Mouse (Mus musculus): ENCODE measurements around the gene Wfdc6b.
"Not testable (repeated sequence)": the region's sequence is repeated elsewhere in the genome, so short reads cannot be mapped to it uniquely, and the experiment has no call there.

Wfdc6b gene

GRCm38 (mm10) chr2:164613471-164613870 lies at the start of gene Wfdc6b, which contains the start of gene Wfdc8:
Wfdc6b (plus strand) TSS chr2:164613522.
Wfdc8 (minus strand) TSS chr2:164613626.
- not testable (repeated sequence) for DNase-seq (ENCODE audit: low read depth, low spot score)

DNA sequence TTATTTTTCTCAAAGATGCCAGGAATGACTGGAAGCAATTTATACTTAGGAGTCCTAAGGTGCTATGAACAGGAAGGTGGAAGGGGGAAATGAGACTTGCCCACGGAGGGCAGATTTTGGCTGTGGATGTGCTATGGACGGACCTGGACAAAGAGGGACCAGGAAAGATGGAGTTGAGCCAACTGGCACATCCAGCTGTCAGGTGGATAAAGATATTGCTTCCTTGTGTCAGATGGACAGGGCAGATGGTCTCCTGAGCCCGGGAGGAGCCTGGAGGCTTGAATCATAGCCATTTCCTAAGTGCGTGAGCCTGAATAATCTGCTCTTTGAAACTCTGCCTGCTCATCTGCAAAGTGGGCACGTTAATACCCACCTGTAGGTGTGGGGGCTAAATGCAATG lies 49.0 kb upstream of the Wfdc6b start:
- DNase-seq (ENCODE audit: low read depth, low spot score), result no peak

DNA sequence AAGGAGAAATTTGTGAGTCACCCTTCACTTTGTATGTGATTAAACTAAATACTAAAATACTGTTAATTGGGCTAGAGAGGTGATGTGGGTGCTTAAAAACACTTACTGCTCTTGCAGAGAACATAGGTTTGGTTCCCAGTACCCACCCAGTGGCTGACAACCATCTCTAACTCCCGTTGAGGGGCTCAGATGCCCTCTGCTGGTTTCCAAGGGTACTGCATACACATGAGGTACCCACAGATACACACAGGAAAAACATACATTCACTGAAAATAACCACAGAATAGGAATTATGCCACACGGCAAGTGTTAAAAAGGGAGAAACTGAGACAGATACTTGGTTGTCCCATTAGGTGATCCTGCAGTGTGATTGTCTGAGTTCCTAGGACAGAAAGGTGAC lies 46.3 kb upstream of the Wfdc6b start:
- DNase-seq (ENCODE audit: low read depth, low spot score), result no peak

DNA sequence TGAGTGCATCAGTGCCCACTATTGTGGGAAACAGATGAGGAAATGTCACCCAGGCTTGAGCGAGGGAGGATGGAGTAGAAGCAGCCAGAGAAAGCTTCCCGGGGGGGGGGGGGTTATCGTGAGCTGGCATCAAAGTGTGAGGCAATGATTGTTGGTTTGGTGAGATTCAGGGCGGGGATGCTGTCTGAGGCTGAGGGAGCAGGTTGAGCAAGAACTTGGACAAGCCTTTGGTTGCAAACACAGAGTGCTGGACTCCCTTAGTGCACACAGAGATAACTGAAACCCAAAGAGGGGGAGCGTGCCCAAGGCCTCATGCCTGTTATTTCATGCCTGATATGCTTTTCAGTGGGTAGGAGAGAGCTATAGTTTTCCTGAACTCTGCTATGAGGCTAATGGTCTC lies 45.9 kb upstream of the Wfdc6b start:
- DNase-seq (ENCODE audit: low read depth, low spot score), result no peak

DNA sequence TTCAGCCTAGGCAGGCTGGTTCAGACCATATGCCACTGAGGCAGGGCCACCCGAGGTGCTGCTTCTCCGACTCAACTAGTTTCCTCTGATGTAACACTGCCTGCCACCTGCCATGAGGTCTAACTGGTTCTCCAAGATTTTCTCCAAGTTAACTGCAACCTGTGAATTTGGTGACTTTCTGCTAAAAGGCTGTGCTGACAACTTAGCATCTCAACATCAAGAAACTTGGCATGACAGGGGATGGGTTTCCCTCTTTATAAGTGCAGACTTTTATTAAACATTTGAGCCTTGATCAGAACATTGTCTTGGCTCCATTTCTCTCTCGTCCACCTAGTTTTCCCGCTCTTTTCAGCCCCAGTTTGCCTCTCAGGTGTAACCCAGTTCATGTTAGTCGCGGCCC lies 40.0 kb upstream of the Wfdc6b start, which contains the start of gene Spint3:
Gene Spint3, minus strand, starts transcription at position 101 of the 400 bp plus-strand sequence.
- DNase-seq (ENCODE audit: low read depth, low spot score), result not testable (repeated sequence)

DNA sequence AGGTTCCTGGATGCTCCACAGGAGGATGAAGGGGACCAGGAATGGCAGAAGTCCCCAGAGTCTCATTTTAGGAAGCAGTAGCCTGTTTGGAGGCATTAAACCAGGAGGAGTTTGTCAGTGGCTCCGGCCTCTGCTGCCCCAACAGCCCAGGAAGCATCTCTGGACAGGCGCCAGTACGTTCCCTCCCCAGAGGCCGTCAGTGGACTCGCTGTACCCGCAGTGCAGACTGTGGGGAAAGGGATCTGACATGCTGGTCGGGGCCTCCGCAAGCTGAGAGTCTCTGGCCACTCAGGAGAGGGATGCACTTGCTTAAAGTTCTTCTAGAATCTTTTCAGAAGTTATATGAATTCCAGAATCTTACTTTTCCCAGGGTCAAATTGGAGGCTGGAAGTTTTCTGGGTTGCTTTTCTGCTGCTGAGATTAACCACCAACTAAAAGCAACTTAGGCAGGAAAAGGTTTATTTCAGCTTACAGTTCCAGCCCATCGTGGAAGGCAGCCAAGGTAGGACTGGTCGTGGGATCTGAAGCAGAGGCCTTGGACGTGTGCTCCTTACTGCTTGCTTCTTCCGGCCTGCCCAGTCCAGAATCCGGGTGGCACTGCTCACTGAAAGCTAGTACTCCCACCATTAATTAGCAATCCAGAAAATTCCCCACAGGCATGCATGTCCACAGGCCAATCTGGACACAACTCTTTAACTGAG lies 28.1 kb upstream of the Wfdc6b start, which contains the start of gene Wfdc6a:
Gene Wfdc6a, minus strand, starts transcription at position 423 of the 701 bp plus-strand sequence.
- DNase-seq (ENCODE audit: low read depth, low spot score), result not testable (repeated sequence)

DNA sequence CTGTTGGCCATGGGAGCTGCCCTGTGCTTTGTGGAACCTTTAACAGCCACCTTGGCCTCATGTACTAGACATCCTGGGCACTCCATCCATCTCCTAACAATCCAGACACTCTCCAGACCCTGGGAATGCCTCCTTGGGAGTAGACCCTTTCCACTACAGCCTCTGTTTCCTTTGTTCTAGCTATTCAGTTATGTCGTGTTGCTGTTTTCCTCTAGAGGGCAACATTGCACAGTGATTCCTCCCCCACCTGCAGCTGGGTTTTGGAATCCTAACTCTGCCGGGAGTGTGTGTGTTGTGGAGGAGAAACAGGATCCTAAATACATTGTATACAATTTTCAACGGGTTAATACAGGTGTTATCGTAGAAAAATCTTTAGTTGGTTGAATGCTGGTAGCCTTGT lies 21.3 kb upstream of the Wfdc6b start:
- DNase-seq (ENCODE audit: low read depth, low spot score), result peak; percentile 15

GRCm38 (mm10) chr2:164593494-164593893 lies 19.8 kb upstream of the Wfdc6b start, which contains the start of gene Eppin:
Eppin (minus strand) TSS chr2:164593594.
- no peak for DNase-seq (ENCODE audit: low read depth, low spot score)

DNA sequence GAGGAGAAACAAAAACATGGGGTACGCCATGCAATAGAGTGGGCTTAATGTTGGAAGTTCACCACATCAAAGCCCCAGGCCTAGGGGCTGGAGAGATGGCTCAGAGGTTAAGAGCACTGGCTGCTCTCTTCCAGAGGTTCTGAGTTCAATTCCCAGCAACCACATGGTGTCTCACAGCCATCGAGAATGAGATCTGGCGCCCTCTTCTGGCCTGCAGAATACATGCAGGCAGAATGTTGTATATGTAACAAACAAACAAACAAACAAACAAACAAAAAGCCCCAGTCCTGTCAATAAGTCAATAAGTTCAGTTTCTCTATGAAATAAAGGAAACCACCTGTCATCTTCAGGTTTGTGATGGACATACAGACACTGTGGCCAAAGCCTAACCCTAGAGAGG lies 13.1 kb upstream of the Wfdc6b start:
- DNase-seq (ENCODE audit: low read depth, low spot score), result no peak

GRCm38 (mm10) chr2:164603482-164603881 lies 9.8 kb upstream of the Wfdc6b start:
- no peak for DNase-seq (ENCODE audit: low read depth, low spot score)

DNA sequence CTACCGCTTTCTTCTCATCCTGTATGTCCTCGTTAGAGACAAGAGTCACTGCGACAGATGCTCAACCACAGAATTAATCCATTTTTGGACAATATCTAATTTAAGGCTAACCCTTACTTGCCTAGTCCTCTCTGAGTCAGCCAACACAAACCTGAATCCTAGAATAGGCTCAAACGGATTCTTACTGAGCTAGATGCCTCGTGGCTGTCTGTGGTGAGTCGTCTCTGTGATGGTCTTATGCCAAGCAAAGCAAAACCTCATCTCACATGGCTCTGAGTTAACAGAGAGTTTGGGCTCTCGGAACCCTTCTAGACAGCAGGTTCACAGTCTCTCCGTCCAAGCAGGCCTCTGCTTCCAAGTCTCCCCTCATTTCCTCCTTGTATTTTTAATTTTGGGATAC lies 8.9 kb upstream of the Wfdc6b start:
- DNase-seq (ENCODE audit: low read depth, low spot score), result no peak

DNA sequence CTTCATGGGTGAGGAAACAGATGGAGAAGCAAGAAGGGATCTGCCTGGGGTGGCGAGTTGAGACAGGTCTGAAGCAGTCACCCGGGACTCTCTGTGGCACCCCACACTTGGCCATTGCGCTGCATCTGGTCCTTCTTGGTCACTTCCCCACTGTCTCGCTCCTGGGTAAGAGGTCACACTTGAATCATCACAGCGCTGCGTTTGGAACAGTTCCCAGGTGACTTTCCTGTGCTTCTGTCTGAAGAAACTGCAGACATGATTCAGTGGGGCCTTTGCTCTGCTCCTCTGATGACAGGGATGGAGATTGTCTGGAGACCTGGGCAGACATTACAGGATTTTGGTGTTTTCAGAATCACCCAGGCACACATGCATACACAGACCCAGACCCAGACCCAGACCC lies 4.5 kb upstream of the Wfdc6b start:
- no peak for DNase-seq (ENCODE audit: low read depth, low spot score)

DNA sequence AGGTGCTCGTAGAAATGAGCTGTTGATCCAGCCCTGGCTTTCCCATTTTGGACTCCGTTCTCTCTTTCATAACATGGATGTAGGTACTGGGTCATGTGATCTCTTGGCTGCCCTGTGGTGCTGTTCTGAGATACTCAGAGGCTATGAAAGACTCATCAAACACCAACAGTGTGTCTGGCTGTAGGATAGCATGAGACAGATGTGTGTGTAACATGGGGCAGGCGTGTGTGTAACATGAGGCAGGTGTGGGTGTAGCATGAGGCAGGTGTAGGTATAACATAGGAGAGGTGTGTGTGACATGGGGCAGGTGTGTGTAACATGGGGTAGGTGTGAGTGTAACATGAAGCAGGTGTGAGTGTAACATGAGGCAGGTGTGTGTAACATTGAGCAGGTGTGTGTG lies 2.1 kb downstream of the Wfdc6b start:
- no peak for DNase-seq (ENCODE audit: low read depth, low spot score)

DNA sequence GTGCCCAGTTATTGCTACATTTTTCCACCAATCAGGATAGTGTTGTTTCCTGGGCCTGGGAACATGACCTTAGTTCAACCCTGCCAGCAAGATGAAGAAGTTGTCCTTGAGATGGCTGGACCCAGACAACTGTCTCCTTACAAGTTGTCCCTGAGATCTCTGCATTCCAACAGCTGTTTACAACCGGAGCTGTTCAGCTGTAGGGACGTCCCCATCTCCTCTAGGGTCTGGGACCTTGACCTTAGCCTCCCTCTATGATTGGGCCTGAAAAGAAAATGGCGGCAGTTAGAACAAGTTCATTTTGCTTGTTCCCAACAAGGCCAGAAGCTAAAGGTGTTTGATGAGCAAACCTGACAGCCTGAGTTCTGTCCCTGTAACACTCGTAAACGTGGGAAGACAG lies 5.7 kb downstream of the Wfdc6b start:
- no peak for DNase-seq (ENCODE audit: low read depth, low spot score)

DNA sequence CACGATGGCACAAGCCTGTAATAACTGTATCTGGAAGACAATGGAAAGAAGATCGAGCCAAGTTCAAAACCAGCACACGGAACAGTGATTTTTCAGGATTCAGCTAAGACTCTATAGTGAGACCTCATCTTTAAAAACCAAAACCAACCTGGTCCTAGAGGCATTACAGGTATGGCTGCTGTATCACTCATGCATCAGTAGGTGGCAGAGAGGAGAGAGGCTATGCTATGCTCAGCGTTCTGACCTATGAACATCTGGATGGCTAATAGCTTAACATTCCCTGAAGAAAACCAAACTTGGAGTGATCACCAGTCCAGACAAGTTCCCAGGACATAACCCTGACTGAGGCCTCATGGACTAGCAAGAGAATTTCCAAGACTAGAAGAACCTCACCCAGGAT lies 8.5 kb downstream of the Wfdc6b start:
- no peak for DNase-seq (ENCODE audit: low read depth, low spot score)

GRCm38 (mm10) chr2:164635266-164635665 lies 21.9 kb downstream of the Wfdc6b start:
- DNase-seq (ENCODE audit: low read depth, low spot score), result no peak

- no peak for DNase-seq (ENCODE audit: low read depth, low spot score)
Measured at GRCm38 (mm10) chr2:164638696-164639095, 25.4 kb downstream of the Wfdc6b start, which contains the start of gene Wfdc16. Wfdc16 (minus strand) TSS chr2:164638796.

- DNase-seq (ENCODE audit: low read depth, low spot score), result no peak
Measured at GRCm38 (mm10) chr2:164641129-164641528, 27.8 kb downstream of the Wfdc6b start.

GRCm38 (mm10) chr2:164641881-164642673 lies 28.8 kb downstream of the Wfdc6b start:
- DNase-seq (ENCODE audit: low read depth, low spot score), result no peak

DNA sequence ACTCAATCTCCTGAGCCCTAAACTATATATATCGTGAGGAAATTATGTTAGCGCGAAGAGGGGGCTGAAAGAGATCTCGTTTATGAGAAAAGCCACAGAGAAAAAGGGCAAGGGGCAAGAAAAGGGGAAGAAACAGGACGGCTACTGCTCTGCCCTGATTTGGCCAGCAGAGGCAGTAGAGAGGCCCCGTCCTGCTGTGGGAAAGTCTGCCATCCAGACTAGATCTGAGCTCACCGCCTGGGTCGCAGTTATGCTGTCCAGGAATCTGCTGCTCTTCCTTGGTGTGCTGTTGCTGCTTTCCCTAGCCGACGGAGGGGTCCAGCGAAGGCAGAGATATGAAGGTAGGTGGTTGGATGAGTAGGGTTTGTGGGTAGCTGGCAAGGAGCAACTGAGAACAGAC lies 42.5 kb downstream of the Wfdc6b start, which contains the start of gene Wfdc10:
Gene Wfdc10, plus strand, starts transcription at position 189 of the 400 bp plus-strand sequence.
- peak; percentile 3 for DNase-seq (ENCODE audit: low read depth, low spot score)

DNA sequence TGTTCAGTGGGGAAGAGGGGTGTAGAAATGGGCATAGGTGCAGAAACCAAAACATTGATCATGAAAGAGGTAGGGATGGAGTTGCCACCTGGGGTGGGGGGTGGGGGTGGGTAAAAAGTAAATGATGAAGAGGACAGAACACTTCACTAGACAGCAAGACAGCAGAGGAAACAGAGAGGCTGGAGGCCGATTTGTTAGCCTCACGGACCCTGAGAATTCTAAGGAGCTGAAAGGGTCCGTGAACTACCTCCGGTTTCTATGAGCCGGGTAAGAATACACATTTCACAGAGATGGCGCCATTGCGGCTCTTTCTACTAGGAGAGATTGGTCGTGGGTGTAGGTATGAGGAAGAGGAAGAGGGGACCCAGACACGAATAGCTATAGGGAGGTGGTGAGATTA lies 43.2 kb downstream of the Wfdc6b start, which contains the start of gene Wfdc9:
Gene Wfdc9, minus strand, starts transcription at position 101 of the 400 bp plus-strand sequence.
- DNase-seq (ENCODE audit: low read depth, low spot score), result no peak

GRCm38 (mm10) chr2:164664851-164665250 lies 51.5 kb downstream of the Wfdc6b start:
- no peak for DNase-seq (ENCODE audit: low read depth, low spot score)

All from retina, adult 2 months (tissue).